Mouse (Mus musculus): ENCODE measurements around the gene Jup. TPM values are rescaled to one million over a fixed set of nuclear protein-coding genes. Genes with fewer than 3 reads are reported as not detected.

Jup gene
- polyA plus RNA-seq, 1 experiment, result 213 TPM

GRCm38 (mm10) chr11:100320172-100320630 is 77.4 kb downstream of the Jup start:
- no peak for DNase-seq (ENCODE audit: low read depth)

GRCm38 (mm10) chr11:100319492-100320171 is 77.9 kb downstream of the Jup start, which contains the start of gene Eif1:
Gene Eif1 (plus strand): TSS chr11:100319885.
- peak; percentile 88 for DNase-seq (ENCODE audit: low read depth)

Other genes starting within 250 kb of the Jup start
- 181 and 213 TPM in 2 replicates for gene Krt19, start 249.1 kb downstream of the Jup start, polyA plus RNA-seq (2012; rRNA removed)
- 0.04 TPM in 1 of 2 replicates, not detected in the other for gene Krt9, start 204.5 kb downstream of the Jup start, polyA plus RNA-seq (2012; rRNA removed)
- 40.0 and 42.3 TPM in 2 replicates for gene Krt14, start 190.2 kb downstream of the Jup start, polyA plus RNA-seq (2012; rRNA removed)
- gene Krt16, start 148.9 kb downstream of the Jup start, polyA plus RNA-seq (2012; rRNA removed), result not detected in 2 replicates
- 2.4 and 2.9 TPM in 2 replicates for gene Krt17, start 136.7 kb downstream of the Jup start, polyA plus RNA-seq (2012; rRNA removed)
- not detected in 2 replicates for gene Krt42, start 127.9 kb downstream of the Jup start, polyA plus RNA-seq (2012; rRNA removed)
- gene Eif1, start 77.9 kb downstream of the Jup start, polyA plus RNA-seq (2012; rRNA removed), result 113 and 130 TPM in 2 replicates
- not detected in 2 replicates for gene Gast, start 63.4 kb downstream of the Jup start, polyA plus RNA-seq (2012; rRNA removed)
- 27.5 and 36.4 TPM in 2 replicates for gene Hap1, start 41.6 kb downstream of the Jup start, polyA plus RNA-seq (2012; rRNA removed)
- 35.4 and 45.1 TPM in 2 replicates for gene P3h4, start 17.1 kb upstream of the Jup start, polyA plus RNA-seq (2012; rRNA removed)
- gene Fkbp10, start 17.9 kb upstream of the Jup start, polyA plus RNA-seq (2012; rRNA removed), result 33.1 and 34.4 TPM in 2 replicates
- gene Nt5c3b, start 44.0 kb upstream of the Jup start, polyA plus RNA-seq (2012; rRNA removed), result 31.1 and 45.5 TPM in 2 replicates
- 2.8 and 3.0 TPM in 2 replicates for gene Klhl10, start 44.2 kb upstream of the Jup start, polyA plus RNA-seq (2012; rRNA removed)
- gene Klhl11, start 75.0 kb upstream of the Jup start, polyA plus RNA-seq (2012; rRNA removed), result 5.8 and 8.7 TPM in 2 replicates
- 586 and 685 TPM in 2 replicates for gene Acly, start 130.2 kb upstream of the Jup start, polyA plus RNA-seq (2012; rRNA removed)
- gene Ttc25, start 147.8 kb upstream of the Jup start, polyA plus RNA-seq (2012; rRNA removed), result 1.7 and 2.5 TPM in 2 replicates
- gene Cnp, start 177.1 kb upstream of the Jup start, polyA plus RNA-seq (2012; rRNA removed), result 25.2 and 26.1 TPM in 2 replicates
- gene Nkiras2, start 221.5 kb upstream of the Jup start, polyA plus RNA-seq (2012; rRNA removed), result 69.6 and 80.6 TPM in 2 replicates
- gene Dnajc7, start 222.4 kb upstream of the Jup start, polyA plus RNA-seq (2012; rRNA removed), result 42.1 and 62.0 TPM in 2 replicates

Measured in gonadal fat pad, adult 2 months (tissue).